Mouse (Mus musculus) MEL (cell line): ENCODE data around the gene Scarb1. TPM values are rescaled to one million over a fixed set of nuclear protein-coding genes. Genes with fewer than 3 reads are reported as not detected.

Experiments used
- DNase-seq: peaks from one replicate; pipeline ENCODE4 v3.0.0; 2011; ENCODE audit warnings: low read depth, low spot score
- H3K27ac ChIP-seq: 2 replicates; pipeline ENCODE4 v1.5.1; 2012; ENCODE audit warnings: low read depth, mild to moderate bottlenecking, control low read depth, low read length, moderate library complexity; ENCODE audit not compliant: control insufficient read depth
- H3K27me3 ChIP-seq, 2 experiments: fragments of 150-350 bp in 1 of 2; sonication (generic) in 1 of 2; 2 replicates each; pipeline ENCODE4 v1.6.1; 2012; ENCODE audit warnings: low read length in 2 of 2, mild to moderate bottlenecking in 2 of 2, improper control_type of control experiment in 1 of 2, moderate library complexity in 1 of 2; ENCODE audit not compliant: insufficient read depth in 2 of 2, control insufficient read depth in 1 of 2
- H3K36me3 ChIP-seq, 2 experiments: 2 replicates each; pipeline ENCODE4 v1.6.1; 2012 to 2014; ENCODE audit warnings: low read length in 2 of 2, improper control_type of control experiment in 1 of 2, inconsistent platforms in 1 of 2, mild to moderate bottlenecking in 1 of 2; ENCODE audit not compliant: insufficient read depth in 2 of 2, control insufficient read depth in 1 of 2
- H3K4me1 ChIP-seq, 2 experiments: fragments of 150-350 bp in 1 of 2; sonication (generic) in 1 of 2; 2 replicates each; pipeline ENCODE4 v1.6.1; 2012; ENCODE audit warnings: low read length in 2 of 2, improper control_type of control experiment in 1 of 2, mild to moderate bottlenecking in 1 of 2; ENCODE audit not compliant: insufficient read depth in 2 of 2, control insufficient read depth in 1 of 2
- H3K4me3 ChIP-seq, 2 experiments: fragments of 150-350 bp in 1 of 2; sonication (generic) in 1 of 2; 2 replicates each; pipeline ENCODE4 v1.5.1; 2012; ENCODE audit warnings: low read depth in 2 of 2, low read length in 2 of 2, mild to moderate bottlenecking in 2 of 2, moderate library complexity in 2 of 2, control low read depth in 1 of 2, improper control_type of control experiment in 1 of 2; ENCODE audit not compliant: control insufficient read depth in 1 of 2, insufficient read depth in 1 of 2
- H3K79me2 ChIP-seq: 2 replicates; pipeline ENCODE4 v1.6.1; 2012; ENCODE audit warnings: mild to moderate bottlenecking, low read length, moderate library complexity; ENCODE audit not compliant: control insufficient read depth, poor library complexity, insufficient read depth
- H3K9ac ChIP-seq: 2 replicates; pipeline ENCODE4 v1.6.1; 2012; ENCODE audit warnings: low read depth, mild to moderate bottlenecking, control low read depth, low read length, moderate library complexity; ENCODE audit not compliant: control insufficient read depth, poor library complexity, severe bottlenecking
- H3K9me3 ChIP-seq: fragments of 150-350 bp; sonication (generic); replicated peaks from 2 replicates; pipeline ENCODE4 v1.6.1; 2012; ENCODE audit warnings: mild to moderate bottlenecking, low read length, improper control_type of control experiment, moderate library complexity; ENCODE audit not compliant: insufficient read depth
- BHLHE40 ChIP-seq: IDR thresholded peaks from 2 replicates; pipeline ENCODE4 v1.6.1; 2012; ENCODE audit warnings: low read depth, mild to moderate bottlenecking, inconsistent platforms, low read length, improper control_type of control experiment, borderline replicate concordance
- CHD1 ChIP-seq: IDR thresholded peaks from 2 replicates; pipeline ENCODE4 v1.6.1; 2012; ENCODE audit warnings: low read depth, mild to moderate bottlenecking, inconsistent platforms, low read length, improper control_type of control experiment
- CHD2 ChIP-seq: IDR thresholded peaks from 2 replicates; pipeline ENCODE4 v1.6.1; 2011; ENCODE audit warnings: low read length, improper control_type of control experiment
- CTCF ChIP-seq, 3 experiments: IDR thresholded peaks in 2 of 3; conservative IDR thresholded peaks in 1 of 3; 2 replicates each; pipeline ENCODE4 v1.5.1; 2011 to 2012; ENCODE audit warnings: low read length in 3 of 3, low read depth in 2 of 3, mild to moderate bottlenecking in 2 of 3, improper control_type of control experiment in 1 of 3, inconsistent platforms in 1 of 3, mixed read lengths in 1 of 3, moderate library complexity in 1 of 3; ENCODE audit not compliant: control insufficient read depth in 1 of 3, insufficient read depth in 1 of 3, poor library complexity in 1 of 3, severe bottlenecking in 1 of 3
- E2F4 ChIP-seq: IDR thresholded peaks from 2 replicates; pipeline ENCODE4 v1.6.1; 2011; ENCODE audit warnings: low read depth, low read length, improper control_type of control experiment, borderline replicate concordance
- ETS1 ChIP-seq: IDR thresholded peaks from 2 replicates; pipeline ENCODE4 v1.6.1; 2012; ENCODE audit warnings: low read depth, mild to moderate bottlenecking, inconsistent platforms, low read length, improper control_type of control experiment, moderate library complexity
- KAT2A ChIP-seq: conservative IDR thresholded peaks from 2 replicates; pipeline ENCODE4 v1.6.1; 2012; ENCODE audit warnings: low read depth, low read length, improper control_type of control experiment, inconsistent platforms
- MAFK ChIP-seq: IDR thresholded peaks from 2 replicates; pipeline ENCODE4 v1.6.1; 2011; ENCODE audit warnings: low read depth, mild to moderate bottlenecking, low read length, improper control_type of control experiment, borderline replicate concordance
- MAX ChIP-seq: IDR thresholded peaks from 2 replicates; pipeline ENCODE4 v1.6.1; 2011; ENCODE audit warnings: low read length, improper control_type of control experiment
- MEF2A ChIP-seq: IDR thresholded peaks from 2 replicates; pipeline ENCODE4 v1.6.1; 2014; ENCODE audit warnings: low read depth, mild to moderate bottlenecking, inconsistent platforms, low read length, improper control_type of control experiment; ENCODE audit not compliant: poor library complexity, insufficient replicate concordance, severe bottlenecking; ENCODE audit errors: extremely low read depth
- MXI1 ChIP-seq: IDR thresholded peaks from 2 replicates; pipeline ENCODE4 v1.6.1; 2011; ENCODE audit warnings: mild to moderate bottlenecking, low read depth, low read length, improper control_type of control experiment
- MYC ChIP-seq: IDR thresholded peaks from 2 replicates; pipeline ENCODE4 v1.6.1; 2011; ENCODE audit warnings: low read depth, mild to moderate bottlenecking, low read length, improper control_type of control experiment, moderate library complexity
- POLR2A ChIP-seq, 2 experiments: IDR thresholded peaks; 2 replicates each; pipeline ENCODE4 v1.6.1; 2011 to 2012; ENCODE audit warnings: low read length in 2 of 2, mild to moderate bottlenecking in 2 of 2, control low read depth in 1 of 2, improper control_type of control experiment in 1 of 2, low read depth in 1 of 2, moderate library complexity in 1 of 2; ENCODE audit not compliant: control insufficient read depth in 1 of 2, insufficient read depth in 1 of 2, poor library complexity in 1 of 2
- RAD21 ChIP-seq: IDR thresholded peaks from 2 replicates; pipeline ENCODE4 v1.6.1; 2011; ENCODE audit warnings: mild to moderate bottlenecking, low read depth, low read length, improper control_type of control experiment
- RCOR1 ChIP-seq: IDR thresholded peaks from 2 replicates; pipeline ENCODE4 v1.6.1; 2012; ENCODE audit warnings: low read depth, mild to moderate bottlenecking, inconsistent platforms, low read length, improper control_type of control experiment
- SIN3A ChIP-seq: IDR thresholded peaks from 2 replicates; pipeline ENCODE4 v1.6.1; 2012; ENCODE audit warnings: low read length, improper control_type of control experiment, inconsistent platforms
- SMC3 ChIP-seq: IDR thresholded peaks from 2 replicates; pipeline ENCODE4 v1.6.1; 2011; ENCODE audit warnings: low read depth, low read length, improper control_type of control experiment
- TBP ChIP-seq: IDR thresholded peaks from 2 replicates; pipeline ENCODE4 v1.8.0; 2011; ENCODE audit warnings: low read depth, low read length, improper control_type of control experiment
- TCF12 ChIP-seq: IDR thresholded peaks from 2 replicates; pipeline ENCODE4 v1.6.1; 2014; ENCODE audit warnings: low read depth, mild to moderate bottlenecking, inconsistent platforms, low read length, improper control_type of control experiment, moderate library complexity
- USF1 ChIP-seq: IDR thresholded peaks from 2 replicates; pipeline ENCODE4 v1.6.1; 2014; ENCODE audit warnings: low read depth, mild to moderate bottlenecking, inconsistent platforms, low read length, improper control_type of control experiment, moderate library complexity
- USF2 ChIP-seq, 2 experiments: IDR thresholded peaks; 2 replicates each; pipeline ENCODE4 v1.6.1; 2011 to 2012; ENCODE audit warnings: improper control_type of control experiment in 2 of 2, low read length in 2 of 2, borderline replicate concordance in 1 of 2, inconsistent platforms in 1 of 2, low read depth in 1 of 2, mild to moderate bottlenecking in 1 of 2; ENCODE audit not compliant: insufficient read depth in 1 of 2
- ZNF384 ChIP-seq: IDR thresholded peaks from 2 replicates; pipeline ENCODE4 v1.6.1; 2012; ENCODE audit warnings: low read depth, mild to moderate bottlenecking, inconsistent platforms, low read length, improper control_type of control experiment
- polyA plus RNA-seq, 2 experiments: library from polyadenylated mRNA; stranded (reverse) in 1 of 2; unstranded in 1 of 2; fragments of >175 nt in 1 of 2; fragments of >200 nt in 1 of 2; gene quantifications; 2 replicates each; pipeline versions ENCODE4 v1.2.1 to v1.2.4; 2012; ENCODE audit warnings: low replicate concordance in 2 of 2, low read depth in 1 of 2; ENCODE audit not compliant: insufficient read length in 2 of 2, insufficient read depth in 1 of 2, missing spikeins in 1 of 2
- total RNA-seq: library from RNA; depleted of rRNA; stranded (reverse); fragments of 300-350 nt; gene quantifications from 2 replicates; pipeline ENCODE4 v1.2.3, GENCODE M21; 2012

Scarb1 gene
- total and polyA plus RNA-seq, 3 experiments, result 53.1 to 98.3 TPM; not detected in 1

DNA sequence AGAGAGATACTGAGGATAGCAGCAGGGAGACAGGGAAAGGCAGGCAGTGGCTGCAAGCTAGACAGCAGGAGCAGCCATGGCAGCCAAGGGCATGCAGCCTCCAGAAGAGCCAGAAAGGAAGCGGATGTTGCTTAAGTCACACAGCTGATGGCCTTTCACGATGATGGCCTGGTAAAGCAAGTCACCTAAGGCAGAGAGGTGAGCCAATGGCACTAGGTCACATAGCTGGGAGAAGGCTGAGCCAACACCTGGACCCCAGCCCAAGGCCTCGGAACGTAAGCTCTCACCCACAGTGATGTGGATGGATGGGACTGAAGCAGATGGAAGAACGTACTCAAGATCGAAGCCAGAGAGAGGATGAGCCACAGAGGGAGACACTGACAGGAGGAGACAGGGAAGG lies 17.8 kb downstream of the Scarb1 start:
- Histone ChIP-seq H3K27me3 (no peaks in the 10 kb centered on the region), H3K36me3 (peaks cover 0 to 4% of the 10 kb centered on the region in 2 experiments; a peak in 2 of 4 replicates), H3K79me2 (peaks cover 8% of the 10 kb centered on the region), H3K27ac (no peak overlapping the region), H3K4me1 (no peaks in the 10 kb centered on the region), H3K9ac (no peak overlapping the region), H3K4me3 (no peak overlapping the region), H3K9me3 (no peaks in the 10 kb centered on the region)
- TF ChIP-seq ZNF384 (no peak), CHD2 (no peak), SIN3A (no peak), MEF2A (no peak), MAFK (no peak), CHD1 (no peak), BHLHE40 (no peak), TCF12 (no peak), E2F4 (no peak), MAX (no peak), KAT2A (no peak), ETS1 (no peak), CTCF (IDR thresholded peaks at IDR 0.05 in 2 of 3, conservative IDR thresholded peaks at IDR 0.05 in 1 of 3; ENCODE audit: control insufficient read depth in 1 of 3, insufficient read depth in 1 of 3, low read depth in 2 of 3, low read length in 3 of 3, poor library complexity in 1 of 3, severe bottlenecking in 1 of 3) (no peak), RAD21 (no peak), SMC3 (no peak)
- DNase-seq, result no peak

DNA sequence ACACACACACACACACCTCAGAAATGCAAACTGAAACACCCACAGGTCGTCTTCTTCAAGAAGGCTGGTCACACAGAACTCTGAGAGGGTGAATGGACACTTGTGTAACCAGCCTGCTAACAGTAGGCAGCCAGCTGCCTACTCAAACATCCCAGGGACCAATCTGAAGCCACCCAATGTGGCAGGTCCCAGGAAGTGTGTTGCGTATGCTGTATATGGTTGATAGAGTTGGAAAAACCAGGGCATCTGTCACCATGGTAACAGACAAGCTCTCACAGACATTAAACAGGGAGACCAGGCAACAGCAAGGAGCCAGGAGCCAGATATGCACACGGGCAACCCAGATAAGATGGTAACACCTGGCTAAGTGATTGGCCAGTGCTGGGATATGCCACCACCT lies 19.1 kb downstream of the Scarb1 start:
- Histone ChIP-seq H3K9me3 (no peaks in the 10 kb centered on the region), H3K79me2 (peaks cover 8% of the 10 kb centered on the region), H3K9ac (no peak overlapping the region), H3K27ac (no peak overlapping the region), H3K4me3 (no peak overlapping the region), H3K27me3 (no peaks in the 10 kb centered on the region), H3K36me3 (peaks cover 0 to 4% of the 10 kb centered on the region in 2 experiments; a peak in 2 of 4 replicates)
- no peak for DNase-seq
- no peak for TF ChIP-seq MYC
- no peak for TF ChIP-seq TBP
- TF ChIP-seq RCOR1, result no peak
- no peak for TF ChIP-seq USF1
- TF ChIP-seq POLR2A (IDR thresholded peaks at IDR 0.05; ENCODE audit: control insufficient read depth in 1 of 2, insufficient read depth in 1 of 2, low read depth in 1 of 2, low read length in 2 of 2, poor library complexity in 1 of 2), result no peak
- no peak for TF ChIP-seq MXI1
- TF ChIP-seq USF2 (IDR thresholded peaks at IDR 0.05; ENCODE audit: borderline replicate concordance in 1 of 2, insufficient read depth in 1 of 2, low read depth in 1 of 2, low read length in 2 of 2), result no peak
- TF ChIP-seq, all 39 proteins: peak for 0
- H3K4me1 ChIP-seq, result no peaks in the 10 kb centered on the region
